Mouse (Mus musculus) midbrain, embryonic 13.5 days (tissue): Measurements from ENCODE around the gene Rspo1. TPM values are rescaled to one million over a fixed set of nuclear protein-coding genes. Genes with fewer than 3 reads are reported as not detected.

ENCODE experiments used
- ATAC-seq: fragments of 200-750 bp; cut with Nextera tagmentation; 2 replicates; pipeline ENCODE4 v1.8.0; 2017; ENCODE audit warnings: mild to moderate bottlenecking, moderate TSS enrichment, moderate library complexity
- H3K27ac ChIP-seq: fragments of 300-500 bp; sonication (generic); 2 replicates; pipeline ENCODE4 v1.5.1; 2015; ENCODE audit warnings: inconsistent platforms, mild to moderate bottlenecking, moderate library complexity
- H3K27me3 ChIP-seq: fragments of 300-500 bp; sonication (generic); 2 replicates; pipeline ENCODE4 v1.6.1; 2015; ENCODE audit warnings: mild to moderate bottlenecking, inconsistent platforms
- H3K36me3 ChIP-seq: fragments of 300-500 bp; sonication (generic); 2 replicates; pipeline ENCODE4 v1.6.1; 2015; ENCODE audit warnings: mild to moderate bottlenecking, inconsistent platforms
- H3K4me1 ChIP-seq: fragments of 300-500 bp; sonication (generic); replicated peaks from 2 replicates; pipeline ENCODE4 v1.6.1; 2015; ENCODE audit warnings: inconsistent platforms
- H3K4me2 ChIP-seq: fragments of 300-500 bp; sonication (generic); replicated peaks from 2 replicates; pipeline ENCODE4 v1.6.1; 2015; ENCODE audit warnings: moderate library complexity, mild to moderate bottlenecking, inconsistent platforms
- H3K4me3 ChIP-seq: fragments of 300-500 bp; sonication (generic); replicated peaks from 2 replicates; pipeline ENCODE4 v1.5.1; 2015; ENCODE audit warnings: mild to moderate bottlenecking, inconsistent platforms
- H3K9ac ChIP-seq: fragments of 300-500 bp; sonication (generic); replicated peaks from 2 replicates; pipeline ENCODE4 v1.6.1; 2015; ENCODE audit warnings: mild to moderate bottlenecking, inconsistent platforms
- H3K9me3 ChIP-seq: fragments of 300-500 bp; sonication (generic); 2 replicates; pipeline ENCODE4 v1.6.1; 2016; ENCODE audit warnings: mild to moderate bottlenecking, inconsistent platforms
- WGBS: fragments of 180-500 bp; shearing (Covaris S2); methylation state at CpG from one replicate; pipeline ENCODE4 v1.1.7; 2015; 5-methylcytosine and 5-hydroxymethylcytosine counted together
- polyA plus RNA-seq: library from polyadenylated mRNA; unstranded; fragments of >200 nt; fragmentation: Nextera tagmentation; extraction: Ambion mirVana; gene quantifications from 2 replicates; pipeline ENCODE4 v1.2.1, GENCODE M21; 2015

Gene Rspo1
- polyA plus RNA-seq, 1 experiment from 2014 or later, result 7.6 TPM

GRCm38 (mm10) chr4:125007460-125007859 lies 21.2 kb downstream of the Rspo1 start:
- no peak overlapping the region for H3K9ac ChIP-seq
- no peak overlapping the region for H3K4me3 ChIP-seq
- 60% methylated on average over 15 of the region's 15 CpGs for WGBS
- H3K9me3 ChIP-seq, result no peaks in the 10 kb centered on the region
- H3K27me3 ChIP-seq, result no peaks in the 10 kb centered on the region
- no peaks in the 10 kb centered on the region for H3K4me1 ChIP-seq
- H3K36me3 ChIP-seq, result no peaks in the 10 kb centered on the region
- H3K27ac ChIP-seq, result no peak overlapping the region
- no peak overlapping the region for H3K4me2 ChIP-seq
- no peak for ATAC-seq

GRCm38 (mm10) chr4:125008220-125008619 lies 22.0 kb downstream of the Rspo1 start:
- H3K27ac ChIP-seq, result no peak overlapping the region
- H3K9me3 ChIP-seq, result no peaks in the 10 kb centered on the region
- ATAC-seq, result no peak
- 70% methylated on average over 6 of the region's 6 CpGs for WGBS
- no peaks in the 10 kb centered on the region for H3K27me3 ChIP-seq
- H3K36me3 ChIP-seq, result no peaks in the 10 kb centered on the region
- no peak overlapping the region for H3K9ac ChIP-seq
- no peaks in the 10 kb centered on the region for H3K4me1 ChIP-seq
- H3K4me3 ChIP-seq, result no peak overlapping the region
- no peak overlapping the region for H3K4me2 ChIP-seq

GRCm38 (mm10) chr4:125008712-125009111 lies 22.5 kb downstream of the Rspo1 start:
- no peak for ATAC-seq
- Histone ChIP-seq H3K27me3 (no peaks in the 10 kb centered on the region), H3K9me3 (no peaks in the 10 kb centered on the region), H3K4me2 (no peak overlapping the region), H3K4me3 (no peak overlapping the region), H3K4me1 (no peaks in the 10 kb centered on the region), H3K27ac (no peak overlapping the region), H3K9ac (no peak overlapping the region), H3K36me3 (no peaks in the 10 kb centered on the region)
- WGBS, result 71% methylated on average over 8 of the region's 8 CpGs

DNA sequence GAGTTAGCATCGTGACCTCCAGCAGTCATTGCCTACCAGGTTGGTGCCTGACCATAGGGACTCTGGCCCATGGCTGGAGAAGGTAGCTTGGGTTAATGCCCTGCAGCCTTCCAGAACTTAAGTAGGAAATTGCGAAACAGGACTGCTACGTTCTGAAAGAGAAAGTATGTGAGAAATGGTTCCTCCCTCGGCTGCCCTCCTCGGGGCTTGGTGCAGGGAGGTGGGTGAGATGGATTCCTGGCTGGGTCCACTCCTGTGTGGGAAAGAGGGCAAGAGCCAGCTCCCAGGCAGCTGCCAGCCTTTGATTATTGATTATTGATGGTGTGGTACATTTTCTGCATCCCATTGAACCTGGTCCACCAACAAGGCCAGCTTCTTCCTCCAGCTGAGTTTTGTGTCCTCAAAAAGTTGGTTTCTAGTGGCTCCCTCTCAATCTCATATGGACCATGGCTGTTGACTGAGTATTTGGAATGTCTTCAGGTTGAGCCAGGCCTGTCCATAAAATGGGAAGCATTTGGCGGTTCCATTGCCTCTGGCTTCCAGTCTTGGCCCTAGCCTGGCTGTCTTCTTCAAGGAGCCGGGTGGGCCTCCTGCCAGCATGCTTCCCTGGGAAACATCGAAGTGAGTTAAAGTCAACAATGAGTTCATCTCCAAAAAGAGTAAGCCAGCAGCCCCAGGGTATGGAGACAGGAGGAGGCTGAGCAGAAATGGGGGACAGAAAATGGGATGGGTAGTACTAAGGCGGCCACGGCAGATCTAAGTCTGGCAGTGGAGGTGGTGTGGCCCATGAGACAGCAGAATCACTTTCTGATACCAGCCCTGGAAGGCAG lies 29.8 kb downstream of the Rspo1 start, which contains the start of gene Gnl2:
TSS of gene Gnl2 (plus strand) at position 780 of the 830 bp plus-strand sequence.
- Histone ChIP-seq H3K9ac (no peak within 1 kb of the TSS), H3K4me1 (no peaks in the 10 kb centered on the region), H3K4me2 (no peak within 1 kb of the TSS), H3K27me3 (no peaks in the 10 kb centered on the region), H3K27ac (no peak within 1 kb of the TSS), H3K36me3 (no peaks in the 10 kb centered on the region), H3K4me3 (no peak within 1 kb of the TSS), H3K9me3 (no peaks in the 10 kb centered on the region)
- ATAC-seq, result no peak
- 89% methylated on average over 10 of the region's 10 CpGs for WGBS

DNA sequence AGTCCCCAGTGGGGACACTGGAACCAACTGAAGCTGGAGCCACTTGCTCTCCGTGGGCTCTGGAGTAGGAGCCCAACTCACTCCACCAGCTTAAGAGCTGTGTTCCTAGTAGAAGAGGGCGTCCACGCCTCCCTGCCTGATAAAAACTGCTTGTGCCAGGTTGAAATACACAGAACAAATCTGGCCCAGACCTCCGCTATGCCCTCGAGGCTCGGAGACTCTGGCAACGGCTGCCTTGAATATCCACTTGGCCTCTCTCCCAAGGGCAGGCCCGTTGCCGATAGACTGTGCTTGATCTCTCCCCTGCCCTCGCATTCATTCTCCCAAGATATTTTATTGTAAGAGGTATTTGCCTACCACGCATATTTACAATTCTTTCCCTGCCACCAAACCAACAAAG lies 31.2 kb downstream of the Rspo1 start:
- H3K9me3 ChIP-seq, result no peaks in the 10 kb centered on the region
- H3K4me3 ChIP-seq, result no peak overlapping the region
- H3K4me1 ChIP-seq, result no peaks in the 10 kb centered on the region
- WGBS, result 79% methylated on average over 11 of the region's 11 CpGs
- H3K9ac ChIP-seq, result no peak overlapping the region
- no peak overlapping the region for H3K27ac ChIP-seq
- H3K27me3 ChIP-seq, result no peaks in the 10 kb centered on the region
- H3K36me3 ChIP-seq, result no peaks in the 10 kb centered on the region
- H3K4me2 ChIP-seq, result no peak overlapping the region
- ATAC-seq, result no peak

DNA sequence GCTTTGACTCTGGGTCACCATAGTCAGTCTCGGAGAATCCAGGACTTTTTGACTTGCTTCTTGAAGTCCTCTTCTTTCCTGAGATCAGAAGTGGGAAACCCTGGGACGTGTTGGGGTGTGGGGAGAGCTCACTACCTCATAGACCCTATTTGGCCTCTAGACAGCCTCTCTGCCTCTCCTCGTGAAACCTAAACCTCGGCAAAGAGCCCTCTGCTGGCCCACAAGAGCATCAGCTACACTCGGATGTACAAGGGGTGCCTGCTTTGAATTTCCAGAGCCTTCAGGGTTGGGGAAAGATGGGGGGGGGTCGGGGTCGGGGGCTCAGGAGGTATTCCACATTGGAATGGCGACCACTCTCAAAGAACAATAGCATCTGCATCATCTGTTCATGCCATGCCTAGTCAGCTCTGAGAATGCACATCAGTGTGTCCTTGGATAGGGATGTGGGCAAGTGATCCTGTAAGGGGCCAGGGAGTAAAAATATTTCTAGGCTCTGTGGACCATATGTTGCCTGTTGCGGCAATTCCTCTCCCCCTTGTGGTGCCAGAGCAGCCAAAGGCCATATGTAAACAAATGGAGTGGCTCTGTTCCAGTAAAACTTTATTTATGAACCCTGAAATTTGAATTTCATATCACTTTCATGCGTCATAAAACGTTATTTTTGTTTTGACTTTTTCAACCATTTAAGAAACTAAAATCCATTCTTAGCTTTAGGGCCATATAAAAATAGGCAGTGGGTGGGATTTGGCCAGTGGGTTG lies 34.7 kb downstream of the Rspo1 start:
- ATAC-seq, result no peak
- H3K4me2 ChIP-seq, result no peak overlapping the region
- no peaks in the 10 kb centered on the region for H3K27me3 ChIP-seq
- no peaks in the 10 kb centered on the region for H3K36me3 ChIP-seq
- 38% methylated on average over 11 of the region's 11 CpGs for WGBS
- no peak overlapping the region for H3K9ac ChIP-seq
- no peaks in the 10 kb centered on the region for H3K4me1 ChIP-seq
- no peaks in the 10 kb centered on the region for H3K9me3 ChIP-seq
- no peak overlapping the region for H3K4me3 ChIP-seq
- no peak overlapping the region for H3K27ac ChIP-seq

- Histone ChIP-seq H3K9me3 (no peaks in the 10 kb centered on the region), H3K4me3 (peak overlapping the region; percentile 97), H3K27me3 (no peaks in the 10 kb centered on the region), H3K4me1 (peaks cover 27% of the 10 kb centered on the region), H3K27ac (peak overlapping the region; percentile 51; the same call in 1 of the 2 replicates), H3K36me3 (peaks cover 12% of the 10 kb centered on the region), H3K4me2 (peak overlapping the region; percentile 92), H3K9ac (peak overlapping the region; percentile 93)
- peak; percentile 98 for ATAC-seq
- WGBS, result under 1% methylated on average over 50 of the region's 50 CpGs
Observed at GRCm38 (mm10) chr4:125029891-125030614, 43.8 kb downstream of the Rspo1 start.

DNA sequence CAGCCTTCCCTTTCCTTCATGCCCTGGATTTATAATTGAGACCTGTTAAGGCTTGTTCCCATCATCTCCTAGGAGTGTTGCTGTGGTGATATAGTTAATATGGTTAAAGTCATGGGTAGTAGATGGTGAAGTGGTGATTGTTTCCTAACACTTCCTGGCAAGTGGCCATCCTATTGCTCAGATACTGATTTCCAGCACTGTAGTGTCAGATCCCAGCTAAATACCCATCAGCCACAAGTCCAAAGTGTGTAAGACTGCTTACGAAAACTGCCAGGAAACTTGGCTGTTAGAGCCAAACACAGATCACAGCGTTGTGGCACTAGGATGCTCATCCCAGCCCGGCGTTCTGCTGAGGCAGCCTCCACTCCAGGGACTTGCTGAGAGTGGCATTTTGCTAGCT lies 48.1 kb downstream of the Rspo1 start:
- Histone ChIP-seq H3K27ac (no peak overlapping the region), H3K4me3 (no peak overlapping the region), H3K36me3 (peaks cover 46% of the 10 kb centered on the region), H3K9me3 (no peaks in the 10 kb centered on the region), H3K27me3 (no peaks in the 10 kb centered on the region), H3K4me1 (peaks cover 24% of the 10 kb centered on the region), H3K4me2 (no peak overlapping the region), H3K9ac (no peak overlapping the region)
- 91% methylated on average over 4 of the region's 4 CpGs for WGBS
- no peak for ATAC-seq

DNA sequence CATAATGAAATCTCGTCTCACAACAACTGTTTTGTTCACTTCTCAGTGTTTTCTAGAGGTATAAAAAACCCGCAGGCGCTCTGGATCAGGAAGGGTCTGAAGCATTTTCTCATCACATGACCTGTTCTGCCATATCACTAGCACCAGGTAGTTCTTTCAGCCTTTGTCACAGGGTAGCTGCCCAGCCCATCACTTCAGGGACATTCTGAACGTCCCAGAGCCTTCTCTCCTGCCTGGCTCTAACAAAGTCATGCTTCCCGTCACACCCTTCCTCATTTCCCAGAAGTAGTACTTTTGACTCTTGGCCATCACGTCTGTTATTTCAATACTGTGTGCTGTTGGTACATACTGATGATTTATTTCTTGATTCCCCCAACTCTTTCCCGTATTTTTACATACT lies 58.2 kb downstream of the Rspo1 start:
- no peak overlapping the region for H3K4me2 ChIP-seq
- no peaks in the 10 kb centered on the region for H3K27me3 ChIP-seq
- no peak overlapping the region for H3K4me3 ChIP-seq
- no peak overlapping the region for H3K9ac ChIP-seq
- peaks cover 92% of the 10 kb centered on the region for H3K36me3 ChIP-seq
- no peak overlapping the region for H3K27ac ChIP-seq
- WGBS, result 90% methylated on average over 7 of the region's 7 CpGs
- H3K9me3 ChIP-seq, result no peaks in the 10 kb centered on the region
- ATAC-seq, result no peak
- H3K4me1 ChIP-seq, result no peaks in the 10 kb centered on the region

GRCm38 (mm10) chr4:125055385-125055784 lies 69.2 kb downstream of the Rspo1 start:
- no peaks in the 10 kb centered on the region for H3K27me3 ChIP-seq
- WGBS, result 92% methylated on average over 9 of the region's 9 CpGs
- H3K4me1 ChIP-seq, result peaks cover 8% of the 10 kb centered on the region
- peaks cover 57% of the 10 kb centered on the region for H3K36me3 ChIP-seq
- ATAC-seq, result no peak
- no peak overlapping the region for H3K4me2 ChIP-seq
- no peak overlapping the region for H3K4me3 ChIP-seq
- no peak overlapping the region for H3K27ac ChIP-seq
- no peak overlapping the region for H3K9ac ChIP-seq
- no peaks in the 10 kb centered on the region for H3K9me3 ChIP-seq

- peaks cover 46% of the 10 kb centered on the region for H3K36me3 ChIP-seq
- WGBS, result 96% methylated on average over 4 of the region's 4 CpGs
- no peak overlapping the region for H3K9ac ChIP-seq
- no peak overlapping the region for H3K27ac ChIP-seq
- no peaks in the 10 kb centered on the region for H3K27me3 ChIP-seq
- no peak overlapping the region for H3K4me3 ChIP-seq
- H3K4me1 ChIP-seq, result peaks cover 8% of the 10 kb centered on the region
- no peak overlapping the region for H3K4me2 ChIP-seq
- H3K9me3 ChIP-seq, result no peaks in the 10 kb centered on the region
- no peak for ATAC-seq
Observed at GRCm38 (mm10) chr4:125056476-125056875, 70.2 kb downstream of the Rspo1 start.

DNA sequence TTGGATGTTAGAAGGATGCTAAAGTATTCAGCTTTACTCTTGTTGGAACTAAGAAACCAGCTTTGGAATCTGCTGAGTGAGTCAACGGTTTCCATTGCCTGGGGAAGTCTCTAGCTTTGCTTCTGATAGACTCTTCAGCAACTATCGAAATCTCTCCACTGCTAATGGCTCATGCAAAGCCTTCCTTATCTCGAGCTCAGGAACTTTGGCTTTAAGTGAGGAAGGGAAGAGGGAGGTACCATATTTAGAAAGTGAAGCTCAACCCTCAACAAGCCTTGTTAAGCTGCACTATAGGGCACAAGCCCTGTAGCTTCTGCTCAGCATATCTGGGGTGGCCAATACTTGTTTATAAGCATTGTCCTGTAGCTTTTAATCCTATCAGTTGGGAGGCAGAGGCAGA lies 71.0 kb downstream of the Rspo1 start:
- H3K36me3 ChIP-seq, result peaks cover 39% of the 10 kb centered on the region
- H3K9ac ChIP-seq, result no peak overlapping the region
- no peak overlapping the region for H3K4me3 ChIP-seq
- no peak overlapping the region for H3K4me2 ChIP-seq
- no peaks in the 10 kb centered on the region for H3K9me3 ChIP-seq
- WGBS, result 68% methylated on average over 3 of the region's 3 CpGs
- no peak for ATAC-seq
- no peak overlapping the region for H3K27ac ChIP-seq
- no peaks in the 10 kb centered on the region for H3K27me3 ChIP-seq
- H3K4me1 ChIP-seq, result peaks cover 8% of the 10 kb centered on the region
